Mouse (Mus musculus) limb, embryonic 15.5 days (tissue): ENCODE measurements around the gene Wwc1. TPM values are rescaled to one million over a fixed set of nuclear protein-coding genes. Genes with fewer than 3 reads are reported as not detected.

Source experiments
- ATAC-seq: fragments of 200-750 bp; cut with Nextera tagmentation; 2 replicates; pipeline ENCODE4 v1.8.0; 2017; ENCODE audit warnings: low read depth, moderate TSS enrichment; ENCODE audit not compliant: insufficient number of reproducible peaks, low FRiP score, low TSS enrichment
- H3K27ac ChIP-seq: fragments of 300-500 bp; sonication (generic); 2 replicates; pipeline ENCODE4 v1.5.1; 2015; ENCODE audit warnings: moderate library complexity, mild to moderate bottlenecking, inconsistent platforms
- H3K27me3 ChIP-seq: fragments of 300-500 bp; sonication (generic); 2 replicates; pipeline ENCODE4 v1.6.1; 2015; ENCODE audit warnings: inconsistent platforms
- H3K36me3 ChIP-seq: fragments of 300-500 bp; sonication (generic); 2 replicates; pipeline ENCODE4 v1.6.1; 2015; ENCODE audit warnings: inconsistent platforms
- H3K4me1 ChIP-seq: fragments of 300-500 bp; sonication (generic); 2 replicates; pipeline ENCODE4 v1.6.1; 2015; ENCODE audit warnings: inconsistent platforms
- H3K4me2 ChIP-seq: fragments of 300-500 bp; sonication (generic); 2 replicates; pipeline ENCODE4 v1.6.1; 2015; ENCODE audit warnings: mild to moderate bottlenecking, inconsistent platforms
- H3K4me3 ChIP-seq: fragments of 300-500 bp; sonication (generic); 2 replicates; pipeline ENCODE4 v1.5.1; 2015; ENCODE audit warnings: mild to moderate bottlenecking, inconsistent platforms
- H3K9ac ChIP-seq: fragments of 300-500 bp; sonication (generic); 2 replicates; pipeline ENCODE4 v1.6.1; 2015; ENCODE audit warnings: inconsistent platforms
- H3K9me3 ChIP-seq: fragments of 300-500 bp; sonication (generic); 2 replicates; pipeline ENCODE4 v1.6.1; 2016; ENCODE audit warnings: inconsistent platforms
- WGBS: fragments of 180-500 bp; shearing (Covaris S2); methylation state at CpG from one replicate; pipeline ENCODE4 v1.1.7; 2015; 5-methylcytosine and 5-hydroxymethylcytosine counted together
- polyA plus RNA-seq: library from polyadenylated mRNA; unstranded; fragments of >200 nt; fragmentation: Nextera tagmentation; extraction: Ambion mirVana; gene quantifications from 2 replicates; pipeline ENCODE4 v1.2.1, GENCODE M21; 2015

The Wwc1 gene
- polyA plus RNA-seq, 1 experiment from 2014 or later = 6.0 TPM

DNA sequence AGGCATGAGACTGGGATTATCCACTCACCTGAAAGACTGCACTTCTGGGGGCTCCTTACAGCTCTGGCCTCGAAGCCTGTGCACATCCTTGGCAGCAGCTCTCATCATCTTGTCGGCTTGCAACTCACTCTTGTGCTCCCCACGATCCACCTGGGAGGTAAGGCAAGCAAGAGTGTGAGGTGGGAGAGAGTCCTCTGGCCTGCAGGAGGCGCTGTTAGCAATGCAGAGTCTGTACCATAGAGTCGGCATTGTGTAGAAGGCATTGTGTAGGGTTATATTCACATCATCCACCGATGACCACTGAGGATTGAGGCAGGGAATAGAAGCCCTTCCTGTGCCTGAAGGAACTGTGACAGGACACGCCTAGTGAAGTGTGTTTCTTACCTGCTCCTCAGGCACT, 140.0 kb downstream of the Wwc1 start:
- no peak for ATAC-seq
- no peaks in the 10 kb centered on the region for H3K27me3 ChIP-seq
- no peak overlapping the region for H3K9ac ChIP-seq
- H3K4me1 ChIP-seq = peaks cover 4% of the 10 kb centered on the region; the same call in 1 of the 2 replicates
- no peak overlapping the region for H3K4me3 ChIP-seq
- H3K27ac ChIP-seq = no peak overlapping the region
- 80% methylated on average over 7 of the region's 7 CpGs for WGBS
- 0 out of 2 replicates have a peak, but pooled peaks cover 3% of the 10 kb centered on the region for H3K36me3 ChIP-seq
- H3K4me2 ChIP-seq = no peak overlapping the region
- H3K9me3 ChIP-seq = no peaks in the 10 kb centered on the region

- Histone ChIP-seq H3K36me3 (0 out of 2 replicates have a peak, but pooled peaks cover 3% of the 10 kb centered on the region), H3K27ac (no peak overlapping the region; the same call in 1 of the 2 replicates), H3K27me3 (no peaks in the 10 kb centered on the region), H3K4me3 (peak overlapping the region; percentile 37), H3K9me3 (no peaks in the 10 kb centered on the region), H3K4me2 (peak overlapping the region; percentile 60), H3K9ac (no peak overlapping the region), H3K4me1 (peaks cover 4% of the 10 kb centered on the region)
- 16% methylated on average over 28 of the region's 28 CpGs for WGBS
- peak; percentile 76 for ATAC-seq
These were observed 141.7 kb downstream of the Wwc1 start for GRCm38 (mm10) chr11:35838345-35839338.

GRCm38 (mm10) chr11:35837156-35838126, 142.9 kb downstream of the Wwc1 start:
- 0 out of 2 replicates have a peak, but pooled peaks cover under 1% of the 10 kb centered on the region for H3K36me3 ChIP-seq
- no peak overlapping the region for H3K27ac ChIP-seq
- H3K27me3 ChIP-seq = no peaks in the 10 kb centered on the region
- 65% methylated on average over 5 of the region's 5 CpGs for WGBS
- H3K4me1 ChIP-seq = peaks cover 11% of the 10 kb centered on the region
- H3K4me2 ChIP-seq = peak overlapping the region; percentile 60
- H3K9ac ChIP-seq = no peak overlapping the region
- ATAC-seq = no peak
- H3K9me3 ChIP-seq = no peaks in the 10 kb centered on the region
- H3K4me3 ChIP-seq = no peak overlapping the region

DNA sequence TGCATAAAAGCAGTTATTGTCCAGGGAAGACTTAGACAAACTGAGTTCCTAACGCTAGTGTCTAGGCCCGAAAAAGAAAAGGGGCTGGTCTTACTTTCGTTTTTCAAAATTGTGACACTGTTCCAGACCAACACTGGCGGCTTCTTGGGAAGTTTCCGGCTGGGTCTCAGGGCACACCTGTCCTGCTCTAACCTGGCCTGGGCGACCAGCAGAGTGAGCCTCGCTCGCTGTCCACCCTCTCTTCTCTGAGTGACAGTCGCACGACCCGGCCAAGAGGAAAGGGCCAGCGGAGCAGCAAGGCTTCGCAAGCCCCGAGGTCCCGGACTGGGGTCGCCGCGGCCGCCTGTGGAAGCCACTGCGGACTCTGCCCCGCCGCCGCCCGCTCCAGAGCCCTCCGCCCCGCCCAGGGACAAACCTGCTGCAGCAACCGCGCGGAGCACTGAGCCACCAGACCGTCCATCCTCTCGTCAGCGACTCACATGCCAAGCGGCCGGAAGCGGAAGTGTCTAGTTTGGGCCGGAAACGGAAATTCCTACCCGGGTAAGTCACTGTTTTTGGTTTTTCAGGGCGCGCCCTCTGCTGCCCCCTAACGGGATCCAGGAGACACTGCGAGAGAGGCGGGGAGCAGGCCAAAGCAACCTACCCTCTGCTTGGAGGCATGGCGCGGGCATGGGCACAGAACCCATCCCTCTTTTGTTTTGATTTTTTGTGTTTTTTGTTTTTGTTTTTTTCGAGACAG, 146.1 kb downstream of the Wwc1 start, which contains the start of gene Rars:
Gene Rars (minus strand): TSS at position 485 of the 739 bp plus-strand sequence.
- Histone ChIP-seq H3K27me3 (no peaks in the 10 kb centered on the region), H3K27ac (peak within 1 kb of the TSS; percentile 71), H3K36me3 (peaks cover 26% of the 10 kb centered on the region), H3K4me3 (peak within 1 kb of the TSS; percentile 98), H3K9me3 (no peaks in the 10 kb centered on the region), H3K4me2 (peak within 1 kb of the TSS; percentile 46), H3K9ac (peak within 1 kb of the TSS; percentile 90), H3K4me1 (peaks cover 14% of the 10 kb centered on the region)
- WGBS = 1% methylated on average over 43 of the region's 46 CpGs
- ATAC-seq = peak; percentile 74

DNA sequence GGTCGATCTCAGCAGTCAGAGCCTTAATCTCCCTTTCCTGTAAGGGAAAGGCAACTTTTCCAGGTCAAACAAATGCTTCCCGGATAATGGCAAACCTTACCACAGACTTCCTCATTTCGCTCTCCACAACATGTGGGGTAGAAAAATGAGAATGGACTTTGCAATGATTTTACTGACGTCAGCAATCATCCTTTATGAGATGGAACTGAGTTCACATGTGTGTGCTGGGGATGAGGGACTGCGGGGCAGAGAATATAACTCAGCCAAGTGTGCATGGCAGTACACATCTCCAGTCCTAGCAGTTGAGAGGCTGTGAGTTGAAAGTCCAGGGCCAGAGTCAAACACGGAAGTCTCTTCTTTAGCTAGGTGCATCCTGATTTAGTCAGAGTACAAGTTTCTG, 147.1 kb downstream of the Wwc1 start:
- Histone ChIP-seq H3K9me3 (no peaks in the 10 kb centered on the region), H3K4me2 (peak overlapping the region; percentile 46), H3K4me1 (peaks cover 11% of the 10 kb centered on the region), H3K36me3 (peaks cover 35% of the 10 kb centered on the region), H3K27ac (no peak overlapping the region), H3K9ac (no peak overlapping the region), H3K27me3 (no peaks in the 10 kb centered on the region), H3K4me3 (peak overlapping the region; percentile 98)
- WGBS = 83% methylated on average over 6 of the region's 6 CpGs
- no peak for ATAC-seq

- Histone ChIP-seq H3K36me3 (peaks cover 46% of the 10 kb centered on the region), H3K27ac (no peak overlapping the region), H3K9ac (no peak overlapping the region), H3K4me3 (no peak overlapping the region), H3K4me2 (no peak overlapping the region), H3K4me1 (peaks cover 11% of the 10 kb centered on the region), H3K27me3 (no peaks in the 10 kb centered on the region), H3K9me3 (no peaks in the 10 kb centered on the region)
- ATAC-seq = no peak
- WGBS = 70% methylated on average over 4 of the region's 4 CpGs
These were observed 148.2 kb downstream of the Wwc1 start for GRCm38 (mm10) chr11:35832139-35832538.

DNA sequence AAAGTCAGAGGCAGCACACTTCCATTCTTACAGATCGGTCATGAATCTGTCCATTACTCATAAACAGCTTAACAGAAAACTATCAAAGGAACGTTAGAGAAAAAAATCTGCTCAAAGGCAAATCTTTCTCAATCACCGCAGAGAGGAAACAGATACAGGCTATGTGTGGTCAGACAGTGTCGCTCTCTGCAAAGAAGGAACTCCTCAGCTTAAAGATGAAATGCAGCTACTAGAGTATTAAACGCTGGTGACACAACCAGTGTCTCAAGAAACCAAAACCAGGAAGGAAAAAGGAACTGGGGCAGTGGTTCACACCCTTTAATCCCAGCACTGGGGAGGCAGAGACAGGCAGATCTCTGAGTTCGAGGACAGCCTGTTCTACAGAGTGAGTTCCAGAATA, 152.6 kb downstream of the Wwc1 start:
- Histone ChIP-seq H3K9me3 (no peaks in the 10 kb centered on the region), H3K4me3 (no peak overlapping the region), H3K9ac (no peak overlapping the region), H3K36me3 (peaks cover 76% of the 10 kb centered on the region), H3K27ac (no peak overlapping the region), H3K4me2 (no peak overlapping the region), H3K27me3 (no peaks in the 10 kb centered on the region), H3K4me1 (peaks cover 4% of the 10 kb centered on the region; the same call in 1 of the 2 replicates)
- no peak for ATAC-seq
- WGBS = 89% methylated on average over 6 of the region's 6 CpGs

- Histone ChIP-seq H3K4me1 (no peaks in the 10 kb centered on the region), H3K9me3 (no peaks in the 10 kb centered on the region), H3K36me3 (peaks cover 92% of the 10 kb centered on the region), H3K4me2 (no peak overlapping the region), H3K4me3 (no peak overlapping the region), H3K27me3 (no peaks in the 10 kb centered on the region), H3K27ac (no peak overlapping the region), H3K9ac (no peak overlapping the region)
- no peak for ATAC-seq
- 89% methylated on average over 12 of the region's 12 CpGs for WGBS
These were observed 164.0 kb downstream of the Wwc1 start for GRCm38 (mm10) chr11:35816316-35816715.

DNA sequence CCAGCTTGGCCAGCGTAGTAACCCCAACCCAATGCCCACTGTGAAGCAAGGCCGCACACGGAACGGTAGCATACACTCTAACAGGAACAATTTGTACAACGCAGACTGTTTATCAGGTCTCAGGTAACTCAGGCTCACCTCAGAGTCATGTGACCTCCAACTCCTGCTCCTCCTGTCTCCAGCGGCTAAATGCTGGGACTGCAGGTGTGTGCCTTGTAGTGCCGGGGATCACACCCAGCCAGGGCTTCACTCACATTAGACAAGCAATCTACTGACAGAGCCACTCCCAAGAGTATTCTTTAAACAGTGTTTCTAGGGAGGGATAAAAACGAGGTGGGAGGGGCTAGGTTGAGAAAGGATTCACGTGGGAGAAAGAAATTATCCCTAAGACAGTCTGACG, 168.9 kb downstream of the Wwc1 start:
- no peaks in the 10 kb centered on the region for H3K4me1 ChIP-seq
- peaks cover 98% of the 10 kb centered on the region for H3K36me3 ChIP-seq
- no peak overlapping the region for H3K27ac ChIP-seq
- no peak overlapping the region for H3K4me3 ChIP-seq
- H3K9me3 ChIP-seq = no peaks in the 10 kb centered on the region
- WGBS = 81% methylated on average over 10 of the region's 10 CpGs
- no peak overlapping the region for H3K9ac ChIP-seq
- no peak overlapping the region for H3K4me2 ChIP-seq
- ATAC-seq = no peak
- no peaks in the 10 kb centered on the region for H3K27me3 ChIP-seq

GRCm38 (mm10) chr11:35801332-35801731, 179.0 kb downstream of the Wwc1 start:
- WGBS = 79% methylated on average over 5 of the region's 5 CpGs
- H3K9ac ChIP-seq = no peak overlapping the region
- H3K36me3 ChIP-seq = 0 out of 2 replicates have a peak, but pooled peaks cover 5% of the 10 kb centered on the region
- H3K4me3 ChIP-seq = no peak overlapping the region
- H3K27ac ChIP-seq = no peak overlapping the region
- H3K4me1 ChIP-seq = peaks cover 12% of the 10 kb centered on the region
- H3K9me3 ChIP-seq = no peaks in the 10 kb centered on the region
- H3K27me3 ChIP-seq = peaks cover 39% of the 10 kb centered on the region
- ATAC-seq = no peak
- no peak overlapping the region for H3K4me2 ChIP-seq

GRCm38 (mm10) chr11:35798874-35799273, 181.5 kb downstream of the Wwc1 start, which contains the start of gene Fbll1:
Gene Fbll1, minus strand, starts transcription at chr11:35798884.
- Histone ChIP-seq H3K4me2 (peak within 1 kb of the TSS; percentile 59), H3K4me1 (peaks cover 12% of the 10 kb centered on the region), H3K9me3 (no peaks in the 10 kb centered on the region), H3K36me3 (no peaks in the 10 kb centered on the region), H3K4me3 (peak within 1 kb of the TSS; percentile 34), H3K9ac (no peak within 1 kb of the TSS), H3K27ac (no peak within 1 kb of the TSS), H3K27me3 (peaks cover 56% of the 10 kb centered on the region)
- ATAC-seq = no peak
- 15% methylated on average over 11 of the region's 11 CpGs for WGBS
